Mouse (Mus musculus) ovary, postnatal 10 days (tissue): ENCODE measurements at regions not wholly inside any gene's neighbourhood (a gene's known extent, or its start where the extent isn't known, plus 50 kb on each side); places are given as distances from the start of the nearest gene placed in this dataset.

Source experiments
- DNase-seq: peaks from one replicate; pipeline ENCODE4 v3.0.0; 2022; ENCODE audit warnings: low spot score

DNA sequence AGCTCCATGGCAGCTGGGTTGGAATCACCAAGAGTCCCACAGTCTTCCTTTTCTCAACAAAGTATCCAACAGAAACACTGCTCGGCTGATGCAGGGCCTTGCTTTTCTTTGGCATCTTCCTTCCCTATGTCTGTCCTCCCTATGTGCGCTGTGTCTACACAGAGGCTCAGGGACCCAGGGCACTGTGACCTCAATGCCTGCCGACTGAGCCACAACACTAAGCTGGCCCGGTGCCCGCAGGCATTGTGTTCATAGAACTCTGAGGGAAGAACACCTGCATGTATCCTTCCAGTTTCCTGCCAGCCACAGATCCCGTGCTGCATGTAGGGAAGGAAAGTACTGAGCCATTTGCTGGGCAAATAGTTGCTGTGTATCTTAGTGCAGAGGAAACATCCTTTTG lies 109.2 kb downstream of the Ets2 start:
- peak; percentile 30 for DNase-seq

DNA sequence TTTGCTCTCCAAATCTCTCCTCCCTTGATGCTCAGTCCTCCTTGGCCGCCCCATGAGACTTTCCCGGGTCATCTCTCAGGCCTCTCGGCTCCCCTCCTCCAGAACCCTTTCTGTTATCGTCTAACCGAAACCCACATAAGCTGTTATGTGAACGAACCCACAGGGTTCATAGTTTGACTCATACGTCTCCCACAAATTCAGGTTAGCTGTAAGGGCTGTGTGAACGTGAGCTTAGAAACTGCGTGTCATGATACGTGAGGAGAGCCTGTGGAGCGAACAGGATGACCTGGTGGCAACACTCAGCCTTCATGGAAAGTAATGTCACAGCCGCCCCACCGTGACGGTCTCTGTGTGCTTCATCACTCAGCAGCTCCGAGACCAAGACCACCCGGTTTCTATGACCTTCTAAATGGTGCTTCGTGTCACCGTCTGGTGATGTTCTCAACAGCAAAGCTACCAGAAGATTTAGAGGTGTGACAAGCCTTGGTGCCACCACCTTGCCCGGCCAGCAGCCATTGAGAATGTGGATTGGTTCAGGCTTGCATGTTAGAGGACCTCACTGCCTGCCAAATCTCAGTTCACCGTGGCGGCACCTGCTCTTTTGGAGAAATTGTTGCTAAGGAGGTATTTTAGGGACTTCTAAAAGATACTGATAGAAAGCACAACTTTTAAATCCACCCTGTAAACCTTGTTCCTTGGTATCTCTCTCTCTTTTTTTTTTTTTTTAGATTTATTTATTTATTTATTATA lies 107.4 kb downstream of the Ets2 start:
- DNase-seq: no peak

DNA sequence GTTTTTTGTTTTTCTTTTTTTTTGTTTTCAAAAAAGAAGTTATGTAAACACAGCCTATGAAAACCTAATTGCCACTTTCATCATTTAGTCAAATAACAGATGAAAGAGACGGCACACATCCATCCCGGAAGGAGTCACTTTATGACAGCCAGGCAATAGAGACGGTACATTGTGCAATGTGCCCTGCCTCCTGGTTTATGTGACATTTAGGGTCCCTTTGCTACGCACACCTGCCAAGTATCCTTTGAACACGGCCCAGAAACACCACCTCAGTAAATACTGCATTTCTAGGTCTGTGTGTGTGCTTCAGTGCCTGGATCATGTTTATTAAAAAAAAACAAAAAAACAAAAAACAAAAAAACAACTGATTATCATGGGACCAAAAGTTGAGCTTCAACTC lies 104.6 kb downstream of the Ets2 start:
- no peak for DNase-seq

DNA sequence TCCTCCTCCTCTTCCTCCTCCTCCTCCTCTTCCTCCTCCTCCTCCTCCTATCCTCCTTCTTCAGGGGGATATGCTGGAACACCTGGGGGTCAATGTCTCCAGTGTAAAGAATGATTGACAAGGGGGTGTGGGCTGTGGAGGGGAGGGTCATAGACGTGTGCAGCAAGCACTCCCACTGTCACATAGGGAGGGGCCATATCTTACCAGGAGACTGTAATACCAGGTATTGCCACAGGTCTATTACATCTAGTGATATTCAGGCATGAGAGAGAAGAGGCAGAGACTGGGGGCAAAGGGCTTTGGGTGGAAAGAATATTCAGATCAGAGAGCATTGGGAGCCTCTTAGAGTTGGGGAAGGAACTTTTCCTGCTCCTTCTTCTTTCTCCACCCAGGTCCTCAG lies 102.3 kb downstream of the Ets2 start:
- no peak for DNase-seq

DNA sequence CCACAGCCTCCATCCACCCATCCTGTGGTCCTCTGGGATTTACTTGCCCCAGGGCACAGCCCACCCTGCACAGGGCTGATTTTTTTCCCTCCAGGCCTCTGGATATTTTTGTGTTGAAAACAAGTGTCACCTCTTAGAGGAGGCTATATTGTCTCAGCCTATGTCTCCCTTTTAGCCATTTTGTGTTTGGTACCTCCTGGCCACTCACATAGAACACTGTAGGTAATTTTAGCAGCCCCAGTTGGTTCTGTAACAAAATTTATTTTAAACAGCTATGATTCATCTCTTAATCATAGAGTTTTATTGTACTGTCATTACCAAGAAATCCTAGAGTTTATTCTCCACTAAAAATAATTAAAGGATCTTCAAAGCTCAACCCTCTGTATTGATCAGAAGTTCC lies 100.8 kb downstream of the Ets2 start:
- DNase-seq: no peak

DNA sequence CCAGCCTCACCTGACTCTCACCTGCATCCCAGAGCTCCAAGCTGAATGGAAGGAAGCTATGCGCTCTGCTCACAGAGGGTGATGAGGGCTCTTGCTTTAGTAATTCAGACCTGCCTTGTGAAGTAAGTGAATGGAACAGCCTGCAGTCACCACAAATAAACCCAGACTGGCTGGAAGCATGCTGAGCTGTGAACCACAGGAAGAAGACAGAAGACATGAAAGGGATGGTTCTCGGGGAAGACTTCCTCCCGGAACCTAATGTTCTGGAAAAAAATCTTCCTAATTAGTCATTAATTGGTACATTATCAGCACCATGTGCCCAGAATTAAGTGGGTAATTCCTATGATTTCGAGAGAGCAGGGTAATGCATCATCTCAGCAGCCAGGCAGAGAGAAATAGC lies 100.3 kb downstream of the Ets2 start:
- no peak for DNase-seq

DNA sequence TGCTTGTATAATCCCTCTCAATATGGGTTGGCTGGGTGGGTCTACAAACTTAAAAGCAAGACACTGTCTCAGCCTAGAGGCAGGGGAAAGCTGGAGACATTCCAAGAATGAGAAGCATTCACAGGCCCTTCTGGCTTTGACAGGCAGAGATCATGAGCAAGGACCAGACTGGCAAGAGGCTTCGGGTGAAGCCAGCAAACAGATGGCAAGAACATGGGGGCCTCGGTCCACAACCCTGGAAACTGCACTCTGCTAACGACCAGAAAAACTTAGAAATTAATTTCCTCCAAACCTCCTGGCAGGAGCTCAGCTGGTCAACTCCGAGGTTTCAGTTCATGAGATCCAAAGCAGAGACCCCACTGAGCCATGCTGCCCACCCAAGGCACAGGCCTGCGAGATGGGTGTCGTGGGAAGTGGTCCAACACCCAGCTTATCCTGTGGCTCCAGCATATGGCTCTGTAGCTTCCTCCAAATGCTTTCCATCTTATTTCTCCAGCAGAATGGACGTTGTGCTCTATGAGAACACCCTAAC lies 99.1 kb downstream of the Ets2 start:
- no peak for DNase-seq

DNA sequence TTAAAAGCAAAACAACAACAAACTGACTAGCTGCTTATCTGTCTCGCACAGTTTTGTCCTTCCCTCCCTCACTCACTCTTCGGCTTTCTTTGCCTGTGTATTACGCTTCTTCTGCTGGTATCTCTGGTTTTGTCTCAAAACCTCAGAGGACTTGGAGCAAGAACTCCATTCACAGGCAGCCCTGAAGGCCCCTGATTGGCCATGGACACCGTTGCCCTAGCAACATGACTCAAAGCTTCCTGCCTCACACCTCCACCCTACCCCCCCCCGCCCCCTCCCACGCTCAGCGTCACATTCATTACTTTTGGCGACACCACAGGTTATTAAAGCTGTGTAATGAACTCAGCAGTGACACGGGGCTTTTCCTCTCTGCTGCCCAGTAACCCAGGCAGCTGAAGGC lies 96.7 kb downstream of the Ets2 start:
- no peak for DNase-seq

DNA sequence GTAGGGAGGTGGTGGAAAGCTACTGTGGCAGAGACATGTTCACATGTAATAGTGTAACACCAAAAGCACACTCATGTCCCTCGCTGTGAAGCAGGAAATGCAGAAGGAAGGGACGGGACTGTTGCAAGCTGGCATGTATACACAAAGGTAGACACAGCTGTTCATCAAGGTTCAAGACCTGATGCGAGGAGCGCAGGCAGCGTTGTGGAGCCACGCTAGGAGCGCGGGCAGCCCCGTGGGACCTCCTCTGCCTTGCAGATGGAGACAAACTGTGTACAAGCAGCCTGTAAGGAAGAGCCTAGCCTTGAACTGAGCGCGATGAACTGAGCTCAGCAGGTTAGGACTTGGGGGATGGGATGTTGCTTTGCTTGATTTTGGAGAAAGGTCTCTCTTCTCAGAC lies 96.2 kb downstream of the Ets2 start:
- no peak for DNase-seq

DNA sequence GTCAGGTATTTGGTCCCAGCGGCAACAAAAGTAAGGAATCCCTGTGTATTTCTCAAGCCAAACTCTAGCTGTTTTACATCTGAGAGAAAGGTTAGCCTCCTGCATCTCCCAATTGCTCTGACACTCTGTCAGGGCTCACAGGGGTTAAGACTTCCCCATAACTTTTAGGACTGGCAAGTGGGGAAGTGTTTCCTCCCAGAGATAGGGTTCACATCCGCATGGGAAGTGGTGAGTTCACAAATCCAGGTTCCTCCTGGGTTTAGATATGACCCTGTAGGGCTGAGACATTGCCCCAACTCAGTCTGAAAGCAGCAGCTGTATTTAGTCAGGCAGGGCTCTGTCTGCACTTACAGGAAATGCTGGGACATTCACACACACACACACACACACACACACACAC lies 95.3 kb downstream of the Ets2 start:
- DNase-seq: no peak

DNA sequence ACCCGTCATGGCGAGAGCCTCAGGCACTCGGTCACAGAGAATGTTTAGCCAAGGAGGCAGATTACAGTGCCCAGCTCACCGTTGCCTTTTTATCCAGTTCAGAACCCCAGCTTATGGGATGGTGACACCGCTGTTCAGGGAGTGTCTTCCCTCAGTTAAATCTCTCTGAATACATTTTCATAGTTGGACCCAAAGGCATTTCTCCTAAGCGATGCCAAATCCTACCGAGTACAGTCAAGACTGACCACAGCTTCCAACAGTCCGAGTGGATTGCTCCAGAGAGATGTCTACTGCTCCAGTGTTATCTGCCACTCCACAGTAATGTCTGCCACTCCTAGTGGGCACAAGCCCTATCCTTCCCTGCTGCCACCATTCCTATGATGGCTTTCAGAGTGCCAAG lies 93.0 kb downstream of the Ets2 start:
- DNase-seq: no peak

DNA sequence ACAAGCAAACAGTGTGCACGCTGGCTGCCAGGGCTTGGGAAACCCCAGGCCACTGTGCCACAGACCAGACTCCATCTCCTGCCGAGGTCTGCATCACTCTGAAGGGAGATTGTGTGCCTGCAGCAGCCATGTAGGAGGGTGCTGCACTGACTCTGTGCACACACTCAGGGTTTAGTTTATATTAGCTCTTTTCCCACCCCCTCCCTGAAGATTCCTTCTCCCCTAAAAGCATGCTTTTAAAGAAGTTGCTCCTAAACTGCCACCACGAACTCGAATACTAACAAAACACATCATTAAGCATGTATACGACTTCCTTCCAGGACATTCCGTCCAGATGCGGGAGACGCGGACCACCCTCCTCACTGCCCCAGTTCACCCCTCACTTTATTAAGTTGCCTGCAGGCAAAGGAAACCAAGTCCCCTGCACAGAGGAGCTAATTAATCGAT lies 92.4 kb downstream of the Ets2 start:
- DNase-seq: no peak

DNA sequence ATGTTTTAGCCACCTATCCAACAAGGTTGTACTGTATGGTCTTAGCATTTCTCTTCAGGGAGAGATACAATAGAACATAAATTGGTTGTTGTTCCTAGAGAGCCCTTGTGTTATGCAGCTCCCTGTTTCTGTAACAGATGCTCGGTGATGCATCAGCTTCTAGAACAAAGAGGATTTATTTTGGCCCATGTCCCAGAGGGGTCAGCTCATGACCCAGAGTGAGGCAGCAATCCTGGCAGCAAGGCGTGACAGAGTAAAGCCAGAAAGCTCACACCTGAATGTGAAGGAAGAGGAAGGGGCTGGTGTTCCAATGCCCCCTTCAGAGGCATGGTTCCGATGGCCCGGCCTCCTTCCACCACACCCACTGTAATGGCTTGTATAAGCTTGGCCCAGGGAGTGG lies 88.8 kb downstream of the Ets2 start:
- no peak for DNase-seq

DNA sequence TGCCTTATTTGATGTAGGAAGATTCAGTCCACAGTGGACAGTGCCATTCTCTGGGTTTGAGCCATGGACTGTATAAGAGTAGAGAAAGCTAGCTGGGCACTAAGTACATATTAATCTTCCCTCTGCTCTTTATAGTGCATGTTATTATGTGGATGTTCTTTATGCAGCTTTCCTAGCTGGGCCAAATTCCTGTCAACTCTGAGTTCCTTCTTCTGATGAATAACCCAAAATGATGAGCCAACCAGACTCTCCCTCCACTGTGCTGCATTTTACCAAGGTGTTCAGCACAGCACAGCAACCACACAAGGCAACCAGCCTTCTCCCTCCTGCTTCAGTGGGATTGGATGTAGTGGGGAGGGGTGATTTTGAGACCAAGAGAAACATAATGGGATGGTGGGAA lies 87.7 kb downstream of the Ets2 start:
- DNase-seq: no peak

DNA sequence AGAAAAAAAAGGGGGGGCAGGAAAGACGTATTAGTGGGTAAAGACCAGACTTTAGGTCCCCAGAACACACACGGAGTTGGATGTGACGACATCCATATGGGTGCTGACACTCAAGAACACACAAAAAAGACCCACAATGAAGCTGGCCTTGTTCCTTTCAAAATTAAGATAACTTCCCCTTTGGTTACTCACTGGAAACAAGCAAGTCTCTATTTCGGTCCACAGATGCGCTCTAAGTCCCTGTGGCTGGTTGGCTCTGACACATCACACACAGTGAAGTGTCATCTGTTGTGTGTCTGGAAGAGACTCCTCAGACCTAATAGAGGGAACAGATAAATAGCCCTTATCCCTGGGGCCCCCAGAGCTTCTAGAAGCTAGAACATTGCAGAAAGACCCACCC lies 79.8 kb downstream of the Ets2 start:
- DNase-seq: no peak

DNA sequence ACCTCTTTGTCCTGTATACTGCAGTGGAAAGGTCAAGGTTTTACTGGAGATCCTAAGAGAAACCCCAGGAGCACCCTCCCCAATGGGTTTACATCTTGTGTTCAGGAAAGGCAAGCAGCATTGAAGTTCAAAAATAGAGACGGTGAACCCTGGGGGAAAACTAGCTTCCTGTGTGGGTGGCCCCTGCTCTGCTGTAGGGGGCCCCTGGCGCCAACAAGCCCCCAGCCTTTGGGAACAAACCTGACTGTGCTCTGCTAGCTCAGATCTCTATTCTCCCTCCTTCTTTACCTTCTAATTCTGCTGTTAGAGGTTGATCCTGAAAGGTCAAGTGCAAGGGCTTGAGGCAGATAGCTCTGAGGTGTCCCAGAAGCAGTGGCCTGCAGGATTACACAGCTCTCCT lies 78.6 kb downstream of the Ets2 start:
- DNase-seq: no peak

DNA sequence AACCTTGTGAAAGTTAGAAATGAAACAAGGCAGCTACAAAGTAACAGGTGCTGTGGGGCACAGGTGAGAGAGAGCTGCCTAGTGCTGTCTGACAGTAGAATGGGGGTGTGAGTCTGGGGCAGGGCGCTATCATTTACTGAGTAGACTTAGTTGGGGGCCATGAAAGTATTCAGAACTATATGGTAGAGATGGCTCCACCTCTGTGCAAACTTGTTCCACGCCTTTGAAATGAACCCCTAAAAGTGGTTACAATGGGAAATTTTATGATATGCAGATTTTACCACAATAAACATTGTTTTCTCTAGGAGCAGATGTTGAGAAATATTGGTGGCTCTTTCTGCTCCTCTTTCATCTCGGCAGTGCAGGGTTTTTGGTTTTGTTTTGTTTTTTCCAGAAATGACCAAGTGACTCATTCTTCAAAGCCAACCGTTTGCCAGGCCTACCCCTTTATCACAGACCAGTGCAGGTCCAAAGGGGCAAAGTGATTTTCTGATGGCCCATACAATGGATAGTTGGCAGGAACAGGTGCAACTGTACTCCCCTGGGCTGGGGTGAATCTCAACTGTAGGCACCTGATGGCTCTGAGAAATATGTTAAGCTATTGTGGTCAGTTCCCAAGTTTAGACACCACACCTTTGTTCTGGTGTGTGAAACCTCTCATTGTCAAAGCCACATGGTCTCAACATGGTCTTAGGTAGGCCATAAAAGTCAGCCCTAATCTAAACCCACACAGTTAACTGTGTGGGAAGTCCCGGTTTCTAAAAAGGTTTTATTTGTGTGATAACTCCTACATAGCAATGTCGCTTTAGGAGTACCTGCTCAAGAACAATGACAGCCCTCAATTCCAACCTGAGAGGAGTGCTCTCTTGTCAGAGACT lies 77.2 kb downstream of the Ets2 start:
- DNase-seq: no peak

DNA sequence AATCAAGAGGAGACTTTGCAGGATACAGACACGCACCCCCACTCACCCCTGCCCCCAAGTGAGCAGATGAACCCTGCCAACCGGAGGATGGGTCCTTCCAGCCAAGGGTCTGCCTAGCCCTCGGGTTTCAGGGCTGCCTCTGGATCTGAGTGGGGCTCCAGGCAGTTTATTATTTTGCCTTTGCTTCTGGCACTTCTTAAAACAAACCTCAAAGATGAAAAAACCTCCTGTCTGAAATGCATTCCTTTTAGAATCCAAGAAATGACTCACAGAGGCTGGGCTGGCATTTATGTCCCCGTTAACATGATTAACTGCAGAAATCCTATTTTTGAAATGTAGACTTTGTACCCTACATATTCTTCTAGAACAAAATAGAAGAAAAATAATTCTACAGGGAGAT lies 76.3 kb downstream of the Ets2 start:
- DNase-seq: no peak

DNA sequence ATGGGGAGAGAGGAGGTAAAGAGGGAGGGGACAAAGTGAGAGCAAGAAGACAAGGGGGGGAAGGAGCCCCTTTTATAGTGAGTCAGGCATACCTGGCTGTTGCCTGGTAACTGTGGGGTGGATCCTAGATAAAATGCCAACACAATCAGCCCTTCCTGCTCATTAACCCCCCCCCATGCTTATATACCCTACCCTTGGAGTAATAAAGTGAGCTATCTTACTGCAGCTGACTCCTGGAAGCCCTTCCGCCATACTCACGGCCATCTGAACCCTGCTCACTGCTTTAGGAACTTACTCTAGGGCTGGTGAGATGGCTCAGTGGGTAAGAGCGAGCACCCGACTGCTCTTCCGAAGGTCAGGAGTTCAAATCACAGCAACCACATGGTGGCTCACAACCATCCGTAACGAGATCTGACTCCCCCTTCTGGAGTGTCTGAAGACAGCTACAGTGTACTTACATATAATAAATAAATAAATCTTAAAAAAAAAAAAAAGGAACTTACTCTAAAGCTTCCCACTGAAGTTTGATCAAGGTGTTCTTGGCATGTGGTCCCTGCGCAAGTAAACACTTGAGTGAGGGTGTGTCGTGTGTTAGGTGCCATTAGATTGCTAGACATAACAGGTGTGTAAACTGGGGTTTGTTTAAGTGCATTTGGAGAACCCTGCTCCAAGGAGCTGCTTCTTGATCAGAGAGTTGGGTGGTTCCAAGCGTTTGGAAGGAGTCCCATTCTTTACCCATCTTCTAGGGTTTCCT lies 74.9 kb downstream of the Ets2 start:
- no peak for DNase-seq

DNA sequence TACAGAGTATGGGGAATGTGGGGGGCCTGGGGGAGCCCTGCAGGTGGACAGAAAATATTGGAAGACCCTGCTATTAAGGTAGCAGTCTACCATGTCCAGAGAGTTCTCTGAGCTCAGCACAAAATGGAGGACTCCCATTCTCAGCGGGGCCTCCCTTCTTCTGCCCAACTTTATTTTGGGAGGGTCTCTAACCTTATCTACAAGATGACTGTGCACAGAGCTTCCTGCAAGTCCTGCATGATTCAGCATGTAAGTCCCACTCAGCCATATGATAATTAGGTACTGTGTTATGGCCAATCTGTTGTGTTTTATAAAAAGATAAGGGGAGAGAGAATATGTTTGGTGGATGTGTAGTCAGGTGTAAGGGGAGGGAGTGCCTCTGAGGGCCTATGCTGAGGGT lies 74.1 kb downstream of the Ets2 start:
- DNase-seq: no peak

DNA sequence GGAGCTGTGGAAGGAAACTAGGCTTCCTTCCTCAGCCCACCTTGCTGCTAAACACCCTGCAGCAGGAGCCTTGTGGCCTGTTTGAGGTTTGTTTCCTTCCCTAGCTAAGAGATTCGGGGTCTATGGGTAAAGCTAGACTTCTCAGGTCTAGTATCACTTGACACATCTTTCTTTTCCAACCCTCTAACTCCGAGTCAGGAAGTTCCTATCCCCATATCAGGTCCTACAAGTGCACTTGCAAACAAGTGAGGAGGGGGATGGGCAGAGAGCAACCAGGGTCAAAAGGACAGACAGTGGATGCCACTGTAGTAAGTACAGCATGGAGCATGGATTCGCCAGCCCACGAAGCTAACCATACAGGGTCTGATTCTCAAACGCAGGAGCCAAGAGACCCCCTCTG lies 73.5 kb downstream of the Ets2 start:
- no peak for DNase-seq

DNA sequence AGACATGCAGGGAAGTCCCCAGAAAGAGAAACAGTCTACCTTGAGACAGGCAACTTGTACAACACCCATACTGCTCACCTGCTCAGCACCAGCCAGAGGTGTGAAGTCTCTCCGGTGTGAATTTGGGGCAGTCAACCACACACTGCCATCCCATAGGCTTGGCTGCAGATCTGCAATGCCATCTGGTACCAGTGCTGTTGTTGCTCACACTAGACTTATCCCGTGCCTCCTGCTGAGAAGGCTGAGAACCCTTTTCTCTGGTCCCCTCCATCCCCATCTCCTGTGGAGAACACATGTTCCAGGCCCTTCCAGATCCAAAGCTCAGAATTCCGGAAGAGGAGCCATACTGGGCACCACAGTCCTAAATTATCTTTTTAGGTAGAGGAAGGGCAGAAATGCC lies 71.3 kb downstream of the Ets2 start:
- no peak for DNase-seq
